Mouse (Mus musculus) bone marrow macrophage, adult 2 months (primary cell): ENCODE measurements around the gene Gstk1. TPM values are rescaled to one million over a fixed set of nuclear protein-coding genes. Genes with fewer than 3 reads are reported as not detected.
A peak's percentile ranks its signal among the peaks of the same experiment; 100 is the strongest.

ENCODE experiments used
- H3K27ac ChIP-seq: 2 replicates; pipeline ENCODE4 v1.5.1; 2012; ENCODE audit warnings: low read depth, low read length; ENCODE audit not compliant: insufficient read depth
- H3K4me1 ChIP-seq: 2 replicates; pipeline ENCODE4 v1.6.1; 2012; ENCODE audit warnings: low read length; ENCODE audit not compliant: control insufficient read depth, insufficient read depth
- H3K4me3 ChIP-seq: 2 replicates; pipeline ENCODE4 v1.5.1; 2012; ENCODE audit warnings: mild to moderate bottlenecking, low read length, moderate library complexity; ENCODE audit not compliant: insufficient read depth
- CTCF ChIP-seq: IDR thresholded peaks from 2 replicates; pipeline ENCODE4 v1.5.1; 2012; ENCODE audit warnings: low read depth, mild to moderate bottlenecking, low read length, moderate library complexity
- POLR2A ChIP-seq: IDR thresholded peaks from 2 replicates; pipeline ENCODE4 v1.6.1; 2012; ENCODE audit warnings: mild to moderate bottlenecking, low read depth, low read length, borderline replicate concordance
- polyA plus RNA-seq: library from polyadenylated mRNA; stranded (reverse); fragments of >200 nt; gene quantifications from 2 replicates; pipeline ENCODE4 v1.2.4, GENCODE M21; 2012; ENCODE audit not compliant: missing spikeins, insufficient read depth, insufficient read length

The Gstk1 gene
- 18.6 and 27.3 TPM in 2 replicates for polyA plus RNA-seq

DNA sequence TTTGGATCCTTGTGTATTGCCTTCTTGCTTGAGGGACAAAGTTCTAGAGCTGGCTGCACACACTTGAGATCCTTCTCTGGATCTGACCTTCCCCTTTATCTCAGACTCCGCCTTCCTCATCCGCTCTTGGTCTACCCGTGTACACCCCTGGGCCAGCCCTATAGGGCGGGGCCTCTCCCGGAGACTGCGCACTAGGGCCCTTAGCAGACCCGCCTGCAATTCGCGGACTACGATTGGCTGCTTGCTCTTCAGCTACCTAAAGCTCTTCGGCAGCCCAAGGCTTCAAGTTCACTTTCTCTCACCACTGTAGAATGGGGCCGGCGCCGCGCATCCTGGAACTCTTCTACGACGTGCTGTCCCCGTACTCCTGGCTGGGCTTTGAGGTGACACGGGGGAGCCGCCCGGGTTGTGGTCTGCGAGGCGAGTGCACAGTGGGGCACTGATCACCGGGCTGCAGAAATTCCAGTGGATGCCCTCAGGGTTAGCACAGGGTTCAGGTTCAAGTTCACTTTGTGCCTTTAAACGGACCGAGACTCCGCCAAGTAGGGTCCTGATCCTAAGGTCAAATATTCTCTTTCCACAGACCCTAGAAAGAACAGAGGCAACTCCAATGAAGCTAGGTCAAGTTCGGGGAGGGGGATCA, at the start of gene Gstk1:
Gene Gstk1 (plus strand): TSS at position 225 of the 643 bp plus-strand sequence.
- TF ChIP-seq POLR2A (no peak), CTCF (no peak)
- Histone ChIP-seq H3K27ac (no peak within 1 kb of the TSS), H3K4me1 (peaks cover 2% of the 10 kb centered on the region; the same call in 1 of the 2 replicates), H3K4me3 (peak within 1 kb of the TSS; percentile 60)

DNA sequence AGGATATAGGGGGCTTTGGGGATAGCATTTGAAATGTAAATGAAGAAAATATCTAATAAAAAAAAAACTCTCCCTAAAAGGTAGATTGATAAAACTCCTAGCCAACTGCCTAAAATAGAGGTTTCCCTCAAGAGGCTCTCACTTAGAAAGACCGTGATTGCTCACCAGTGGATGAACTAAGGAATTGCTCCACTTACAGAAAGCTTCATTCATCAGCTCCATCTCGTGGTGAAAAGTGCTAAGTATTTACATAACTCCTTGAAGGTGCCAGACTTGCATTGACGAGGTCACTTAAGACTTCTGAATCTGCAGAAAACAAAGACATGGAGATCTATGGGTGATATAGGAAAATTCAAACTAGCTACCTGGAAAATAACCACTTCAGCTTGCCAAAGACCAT, 48.0 kb upstream of the Gstk1 start:
- no peaks in the 10 kb centered on the region for H3K4me1 ChIP-seq
- TF ChIP-seq CTCF (no peak), POLR2A (no peak)
- H3K4me3 ChIP-seq = no peak overlapping the region
- H3K27ac ChIP-seq = no peak overlapping the region

GRCm38 (mm10) chr6:42199498-42199897, 46.2 kb upstream of the Gstk1 start:
- Histone ChIP-seq H3K27ac (no peak overlapping the region), H3K4me1 (no peaks in the 10 kb centered on the region), H3K4me3 (no peak overlapping the region)
- TF ChIP-seq POLR2A (no peak), CTCF (no peak)

- Histone ChIP-seq H3K27ac (no peak within 1 kb of the TSS), H3K4me3 (no peak within 1 kb of the TSS), H3K4me1 (no peaks in the 10 kb centered on the region)
- TF ChIP-seq CTCF (no peak), POLR2A (no peak)
Observed at GRCm38 (mm10) chr6:42215028-42215427, 30.7 kb upstream of the Gstk1 start, which contains the start of gene Tas2r144. Tas2r144 (plus strand) TSS chr6:42215328.

DNA sequence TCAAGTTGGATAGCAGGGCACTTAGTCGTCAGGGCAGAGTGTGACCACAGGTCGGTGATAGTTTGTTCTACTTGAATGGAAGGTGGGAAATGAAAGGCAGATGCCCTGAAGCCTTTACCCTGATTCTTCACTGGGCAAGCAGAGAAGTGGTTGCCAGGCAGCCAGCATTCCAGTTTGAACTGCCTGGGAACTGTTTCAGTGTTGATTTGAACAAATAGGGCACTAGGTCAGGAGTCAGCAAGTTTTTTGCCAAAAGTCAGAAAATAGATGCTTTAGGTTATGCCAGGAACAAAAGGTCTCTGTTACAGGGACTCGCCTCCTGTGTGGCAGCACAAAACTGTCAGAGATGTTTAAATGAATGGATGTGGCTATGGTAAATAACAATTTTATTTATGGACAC, 23.4 kb upstream of the Gstk1 start:
- no peak for TF ChIP-seq POLR2A
- TF ChIP-seq CTCF = no peak
- H3K4me1 ChIP-seq = no peaks in the 10 kb centered on the region
- H3K27ac ChIP-seq = no peak overlapping the region
- no peak overlapping the region for H3K4me3 ChIP-seq

DNA sequence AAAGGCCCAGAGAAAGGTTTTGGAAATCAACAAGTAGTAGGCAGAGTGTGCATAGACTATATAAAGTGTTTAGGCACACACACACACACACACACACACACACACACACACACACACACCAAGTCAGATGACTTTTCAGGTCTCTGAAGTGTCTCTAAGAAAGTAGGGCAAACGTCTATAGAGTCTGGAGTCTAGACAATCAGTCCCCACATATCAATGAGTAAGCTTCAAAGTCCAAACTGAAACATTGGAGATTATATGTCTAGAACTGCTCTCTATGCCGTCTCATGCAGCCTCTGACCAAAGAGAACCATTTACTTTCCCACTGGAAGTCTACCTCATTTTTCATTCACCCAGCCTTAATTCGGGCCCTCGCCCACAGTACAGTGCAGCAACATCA, 20.7 kb upstream of the Gstk1 start:
- no peak overlapping the region for H3K4me3 ChIP-seq
- H3K27ac ChIP-seq = no peak overlapping the region
- no peaks in the 10 kb centered on the region for H3K4me1 ChIP-seq
- TF ChIP-seq POLR2A (no peak), CTCF (no peak)

- TF ChIP-seq POLR2A = no peak
- TF ChIP-seq CTCF = no peak
- Histone ChIP-seq H3K4me3 (no peak overlapping the region), H3K4me1 (no peaks in the 10 kb centered on the region), H3K27ac (no peak overlapping the region)
Observed at GRCm38 (mm10) chr6:42227240-42228101, 18.3 kb upstream of the Gstk1 start.

- Histone ChIP-seq H3K4me3 (no peak overlapping the region), H3K27ac (no peak overlapping the region), H3K4me1 (no peaks in the 10 kb centered on the region)
- no peak for TF ChIP-seq POLR2A
- TF ChIP-seq CTCF = no peak
Observed at GRCm38 (mm10) chr6:42229610-42230009, 16.1 kb upstream of the Gstk1 start.

GRCm38 (mm10) chr6:42231191-42231590, 14.5 kb upstream of the Gstk1 start:
- TF ChIP-seq POLR2A (no peak), CTCF (no peak)
- Histone ChIP-seq H3K4me3 (no peak overlapping the region), H3K4me1 (no peaks in the 10 kb centered on the region)

GRCm38 (mm10) chr6:42237276-42237805, 8.4 kb upstream of the Gstk1 start:
- no peak for TF ChIP-seq POLR2A
- no peaks in the 10 kb centered on the region for H3K4me1 ChIP-seq
- H3K27ac ChIP-seq = no peak overlapping the region
- no peak overlapping the region for H3K4me3 ChIP-seq

More at GRCm38 (mm10) chr6:42231191-42231590, 14.5 kb upstream of the Gstk1 start:
- no peak overlapping the region for H3K27ac ChIP-seq
